Mouse (Mus musculus) hindbrain, embryonic 13.5 days (tissue): ENCODE results near the gene Plppr1. TPM values are rescaled to one million over a fixed set of nuclear protein-coding genes. Genes with fewer than 3 reads are reported as not detected.
"Not testable (repeated sequence)": the region's sequence is repeated elsewhere in the genome, so short reads cannot be mapped to it uniquely, and the experiment has no call there.

Experiments
- ATAC-seq: fragments of 200-750 bp; cut with Nextera tagmentation; 2 replicates; pipeline ENCODE4 v1.8.0; 2017; ENCODE audit warnings: moderate TSS enrichment; ENCODE audit not compliant: low FRiP score
- H3K27ac ChIP-seq: fragments of 300-500 bp; sonication (generic); 2 replicates; pipeline ENCODE4 v1.5.1; 2015; ENCODE audit warnings: inconsistent platforms, mild to moderate bottlenecking, moderate library complexity
- H3K27me3 ChIP-seq: fragments of 300-500 bp; sonication (generic); 2 replicates; pipeline ENCODE4 v1.6.1; 2015; ENCODE audit warnings: mild to moderate bottlenecking, inconsistent platforms
- H3K36me3 ChIP-seq: fragments of 300-500 bp; sonication (generic); 2 replicates; pipeline ENCODE4 v1.6.1; 2015; ENCODE audit warnings: mild to moderate bottlenecking, inconsistent platforms
- H3K4me1 ChIP-seq: fragments of 300-500 bp; sonication (generic); replicated peaks from 2 replicates; pipeline ENCODE4 v1.6.1; 2015; ENCODE audit warnings: inconsistent platforms
- H3K4me2 ChIP-seq: fragments of 300-500 bp; sonication (generic); 2 replicates; pipeline ENCODE4 v1.6.1; 2015; ENCODE audit warnings: inconsistent platforms, mild to moderate bottlenecking, moderate library complexity
- H3K4me3 ChIP-seq: fragments of 300-500 bp; sonication (generic); 2 replicates; pipeline ENCODE4 v1.5.1; 2015; ENCODE audit warnings: mild to moderate bottlenecking, inconsistent platforms
- H3K9ac ChIP-seq: fragments of 300-500 bp; sonication (generic); 2 replicates; pipeline ENCODE4 v1.6.1; 2015; ENCODE audit warnings: mild to moderate bottlenecking, inconsistent platforms
- H3K9me3 ChIP-seq: fragments of 300-500 bp; sonication (generic); 2 replicates; pipeline ENCODE4 v1.6.1; 2016; ENCODE audit warnings: inconsistent platforms
- WGBS: fragments of 180-500 bp; shearing (Covaris S2); methylation state at CpG from one replicate; pipeline ENCODE4 v1.1.7; 2015; 5-methylcytosine and 5-hydroxymethylcytosine counted together
- polyA plus RNA-seq: library from polyadenylated mRNA; unstranded; fragments of >200 nt; fragmentation: Nextera tagmentation; extraction: Ambion mirVana; gene quantifications from 2 replicates; pipeline ENCODE4 v1.2.1, GENCODE M21; 2015

Plppr1 gene
- polyA plus RNA-seq, 1 experiment from 2014 or later = 55.1 TPM

DNA sequence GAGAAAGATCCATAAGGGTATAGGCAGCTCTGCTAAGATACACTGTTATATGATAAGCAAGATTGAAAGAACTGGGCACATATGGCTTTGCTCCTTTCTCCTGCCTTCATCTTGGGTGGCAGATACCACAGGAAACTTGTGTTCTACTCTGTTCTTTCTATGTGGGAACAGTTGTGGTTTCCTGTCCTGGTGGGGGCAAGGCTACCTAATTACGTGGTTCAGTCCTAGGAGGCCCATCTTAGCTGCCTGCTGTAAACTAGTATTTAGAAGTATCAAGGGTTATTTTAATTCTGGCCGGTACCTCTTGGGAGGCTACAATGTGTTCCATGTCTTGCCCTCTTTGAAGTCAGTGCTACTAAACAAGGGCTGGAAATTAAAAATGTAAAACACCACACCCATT, 186.2 kb downstream of the Plppr1 start:
- H3K9ac ChIP-seq = no peak overlapping the region
- no peak overlapping the region for H3K4me2 ChIP-seq
- WGBS = 85% methylated on average over 2 of the region's 2 CpGs
- no peaks in the 10 kb centered on the region for H3K36me3 ChIP-seq
- H3K9me3 ChIP-seq = no peaks in the 10 kb centered on the region
- no peaks in the 10 kb centered on the region for H3K27me3 ChIP-seq
- H3K4me3 ChIP-seq = no peak overlapping the region
- H3K4me1 ChIP-seq = peaks cover 11% of the 10 kb centered on the region; the same call in 1 of the 2 replicates
- no peak overlapping the region for H3K27ac ChIP-seq
- ATAC-seq = no peak

DNA sequence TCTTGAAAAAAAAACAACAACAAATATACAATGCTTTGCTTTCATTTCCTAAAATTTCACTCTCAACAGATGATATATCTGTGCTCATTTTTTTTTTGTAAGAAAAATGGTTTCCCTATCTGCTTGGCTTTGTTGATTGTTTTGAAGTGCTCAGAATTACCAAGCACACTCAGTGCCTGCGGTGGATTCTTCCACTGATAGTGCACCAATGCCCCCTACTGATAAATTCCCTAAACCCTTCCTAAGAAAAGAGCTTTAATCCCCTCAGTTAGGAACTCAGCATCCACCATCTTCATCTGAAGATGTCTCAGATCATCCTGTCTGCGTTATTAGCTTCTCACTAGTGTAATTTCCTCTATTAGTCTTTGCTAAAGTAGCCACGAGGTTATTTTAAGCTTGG, 192.2 kb downstream of the Plppr1 start:
- H3K9me3 ChIP-seq = no peaks in the 10 kb centered on the region
- no peaks in the 10 kb centered on the region for H3K27me3 ChIP-seq
- H3K27ac ChIP-seq = peak overlapping the region; percentile 60; the same call in 1 of the 2 replicates
- H3K4me2 ChIP-seq = no peak overlapping the region
- H3K36me3 ChIP-seq = no peaks in the 10 kb centered on the region
- no peak for ATAC-seq
- 21% methylated on average over 3 of the region's 3 CpGs for WGBS
- no peak overlapping the region for H3K9ac ChIP-seq
- H3K4me1 ChIP-seq = peaks cover 16% of the 10 kb centered on the region
- H3K4me3 ChIP-seq = no peak overlapping the region

DNA sequence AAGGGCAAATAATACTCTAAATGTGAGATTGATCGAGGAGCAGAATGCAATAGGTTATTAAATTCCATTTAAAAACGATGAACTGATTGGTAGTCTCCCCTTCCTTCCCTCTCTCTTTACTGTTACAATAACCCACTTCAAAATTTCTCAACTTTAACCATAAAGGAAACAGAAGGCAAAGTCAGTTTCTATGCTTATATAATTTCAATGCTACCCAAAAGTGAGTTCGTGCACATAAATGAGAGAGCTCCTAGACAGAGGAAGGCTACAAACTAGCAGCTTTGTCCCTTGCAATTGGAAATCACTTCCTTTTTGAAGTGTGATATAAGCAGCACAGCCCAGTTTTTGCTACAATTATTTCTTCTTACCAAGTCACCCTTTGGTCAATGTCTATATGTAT, 193.1 kb downstream of the Plppr1 start:
- WGBS = 85% methylated on average over 3 of the region's 3 CpGs
- Histone ChIP-seq H3K4me2 (no peak overlapping the region), H3K27me3 (no peaks in the 10 kb centered on the region), H3K9ac (no peak overlapping the region), H3K27ac (no peak overlapping the region), H3K4me1 (peaks cover 16% of the 10 kb centered on the region), H3K4me3 (no peak overlapping the region), H3K9me3 (no peaks in the 10 kb centered on the region), H3K36me3 (no peaks in the 10 kb centered on the region)
- ATAC-seq = no peak

DNA sequence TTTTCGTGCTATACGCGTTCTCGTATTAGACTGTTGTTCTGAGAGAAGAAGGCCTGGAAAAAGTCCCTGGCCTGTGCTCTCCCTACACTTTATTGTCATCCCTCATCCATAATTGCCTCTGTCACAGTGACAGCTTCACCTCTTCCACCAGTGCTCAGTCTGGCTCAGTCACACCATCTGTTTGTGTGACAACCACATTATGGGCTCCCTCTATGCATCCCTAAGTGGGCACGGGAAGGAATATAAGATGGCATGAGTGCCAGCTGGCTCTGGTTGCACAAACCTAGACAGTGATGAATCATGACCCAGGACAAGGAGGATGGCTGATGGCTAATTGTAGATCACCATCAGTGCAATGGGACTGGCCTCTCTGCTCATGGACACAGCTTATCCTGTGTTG, 219.4 kb downstream of the Plppr1 start:
- no peaks in the 10 kb centered on the region for H3K36me3 ChIP-seq
- H3K9ac ChIP-seq = no peak overlapping the region
- 0 out of 2 replicates have a peak overlapping the region, but pooled peaks have one; percentile 48 for H3K27ac ChIP-seq
- WGBS = 63% methylated on average over 5 of the region's 5 CpGs
- H3K27me3 ChIP-seq = no peaks in the 10 kb centered on the region
- no peak overlapping the region for H3K4me2 ChIP-seq
- no peaks in the 10 kb centered on the region for H3K9me3 ChIP-seq
- ATAC-seq = peak; percentile 88
- peaks cover 4% of the 10 kb centered on the region for H3K4me1 ChIP-seq
- H3K4me3 ChIP-seq = no peak overlapping the region

DNA sequence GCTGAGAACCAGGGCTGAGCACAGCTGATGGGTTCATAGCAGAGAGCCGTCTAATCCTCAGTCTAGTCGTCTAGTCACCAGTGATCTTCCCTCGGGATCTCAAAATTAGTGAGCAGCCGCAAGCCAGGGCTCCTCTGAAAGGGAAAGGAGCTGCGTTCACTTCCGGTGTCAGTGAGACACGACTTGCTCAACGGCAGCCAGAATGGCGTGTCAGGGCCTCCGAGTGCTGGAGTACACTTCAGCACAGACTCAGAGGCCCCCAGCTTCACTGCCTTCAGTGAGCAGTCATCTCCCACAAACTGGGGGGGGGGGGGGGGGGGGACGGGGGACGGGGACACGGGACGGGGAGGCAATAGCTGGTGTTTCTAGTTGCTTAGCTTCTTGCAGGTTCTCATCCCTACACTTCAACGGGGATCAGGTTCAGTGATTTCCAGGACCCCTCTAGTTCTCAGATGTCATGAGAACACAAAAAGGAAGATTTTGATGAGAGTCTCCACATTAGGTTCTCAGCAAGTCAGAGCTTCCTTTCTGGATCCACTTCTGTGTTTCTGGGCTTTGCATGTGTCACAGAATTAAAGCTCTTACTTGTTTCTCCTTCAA, 225.7 kb downstream of the Plppr1 start:
- Histone ChIP-seq H3K9ac (no peak overlapping the region), H3K9me3 (no peaks in the 10 kb centered on the region), H3K4me1 (peaks cover 18% of the 10 kb centered on the region), H3K4me3 (no peak overlapping the region), H3K27ac (peak overlapping the region; percentile 81), H3K4me2 (no peak overlapping the region), H3K36me3 (no peaks in the 10 kb centered on the region), H3K27me3 (no peaks in the 10 kb centered on the region)
- WGBS = 80% methylated on average over 15 of the region's 15 CpGs
- no peak for ATAC-seq

DNA sequence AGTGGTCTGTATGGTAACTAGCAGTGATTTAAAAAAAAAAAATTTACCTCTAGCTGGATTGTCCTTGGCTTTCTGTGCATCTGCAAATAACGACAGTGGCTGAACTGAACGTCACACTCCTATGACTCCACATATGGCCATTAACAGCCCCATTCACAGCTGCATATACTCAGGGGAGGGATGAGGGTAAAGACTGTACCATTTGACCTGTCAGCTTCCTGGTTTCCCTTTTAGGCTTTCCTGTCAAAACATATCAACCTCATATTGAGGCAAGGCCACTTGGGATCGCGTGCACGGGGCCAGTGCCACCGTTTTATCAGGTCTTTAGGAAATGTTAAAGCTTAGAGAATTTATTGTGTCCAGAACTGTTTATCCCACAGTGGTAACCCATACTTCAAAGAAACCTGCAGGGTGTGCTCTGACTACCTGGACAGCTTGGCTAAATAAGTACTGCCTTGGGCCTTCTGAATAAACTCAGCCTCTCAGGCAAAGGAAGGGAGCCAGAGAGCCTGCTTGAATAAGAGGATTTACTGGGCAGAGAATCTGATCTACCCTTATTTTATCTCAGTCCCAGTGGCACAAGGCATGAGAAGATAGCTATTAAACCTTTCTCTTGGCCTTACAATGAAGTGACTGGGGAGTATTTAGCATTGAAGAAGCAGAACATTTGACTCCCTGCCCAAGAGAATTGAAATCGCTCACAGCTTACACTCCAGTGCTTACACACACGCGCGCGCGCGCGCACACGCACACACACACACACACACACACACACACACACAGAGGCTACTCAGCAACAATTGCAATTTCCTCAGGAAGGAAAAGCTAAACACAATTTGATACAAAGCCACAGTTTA, 226.5 kb downstream of the Plppr1 start:
- H3K4me1 ChIP-seq = peaks cover 18% of the 10 kb centered on the region
- peak overlapping the region; percentile 81 for H3K27ac ChIP-seq
- H3K9me3 ChIP-seq = no peaks in the 10 kb centered on the region
- no peaks in the 10 kb centered on the region for H3K36me3 ChIP-seq
- WGBS = 58% methylated on average over 15 of the region's 15 CpGs
- H3K4me3 ChIP-seq = no peak overlapping the region
- no peaks in the 10 kb centered on the region for H3K27me3 ChIP-seq
- H3K4me2 ChIP-seq = peak overlapping the region; percentile 17; the same call in 1 of the 2 replicates
- no peak overlapping the region for H3K9ac ChIP-seq
- peak; percentile 83 for ATAC-seq

DNA sequence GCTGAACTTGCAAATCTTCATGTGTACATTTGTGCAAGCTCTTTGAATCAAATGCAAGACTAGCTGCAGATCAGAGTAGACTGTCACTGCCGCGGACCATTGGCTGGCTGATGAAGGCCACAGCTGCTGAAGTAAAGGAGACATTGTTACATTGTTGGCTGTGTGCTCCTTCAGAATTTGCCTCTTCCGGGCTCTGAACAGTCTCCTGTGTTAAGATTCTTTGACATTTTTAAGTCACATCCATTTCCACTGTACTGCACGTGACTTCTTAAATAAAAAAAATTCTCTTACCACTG, 227.1 kb downstream of the Plppr1 start:
- Histone ChIP-seq H3K27me3 (no peaks in the 10 kb centered on the region), H3K27ac (peak overlapping the region; percentile 81), H3K4me2 (peak overlapping the region; percentile 17; the same call in 1 of the 2 replicates), H3K4me1 (peaks cover 18% of the 10 kb centered on the region), H3K9ac (no peak overlapping the region), H3K36me3 (no peaks in the 10 kb centered on the region), H3K9me3 (no peaks in the 10 kb centered on the region), H3K4me3 (no peak overlapping the region)
- 59% methylated on average over 4 of the region's 4 CpGs for WGBS
- peak; percentile 66 for ATAC-seq

DNA sequence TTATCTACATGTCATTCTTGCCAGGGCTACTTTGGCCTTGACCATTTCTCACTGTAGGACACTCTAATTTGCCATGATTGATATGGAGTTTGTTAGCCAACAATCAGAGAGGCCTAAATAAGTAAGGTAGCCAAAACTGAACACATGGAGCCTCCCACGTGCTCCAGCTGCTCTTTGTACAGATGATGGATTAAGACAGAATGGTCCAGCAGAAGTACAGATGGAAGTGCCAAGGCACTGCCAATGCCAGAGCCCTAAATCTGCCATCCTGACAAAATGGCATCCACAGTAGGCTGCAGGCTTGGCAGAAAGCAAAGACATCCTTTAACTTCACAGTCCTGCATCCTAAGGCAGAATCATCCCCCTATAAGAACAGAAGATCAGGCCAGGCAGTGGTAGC, 237.4 kb downstream of the Plppr1 start:
- H3K4me3 ChIP-seq = no peak overlapping the region
- no peaks in the 10 kb centered on the region for H3K27me3 ChIP-seq
- ATAC-seq = peak; percentile 32; the same call in 1 of the 2 replicates
- no peaks in the 10 kb centered on the region for H3K4me1 ChIP-seq
- H3K4me2 ChIP-seq = no peak overlapping the region
- no peak overlapping the region for H3K27ac ChIP-seq
- H3K36me3 ChIP-seq = no peaks in the 10 kb centered on the region
- WGBS = 65% methylated on average over 1 of the region's 1 CpGs
- H3K9me3 ChIP-seq = no peaks in the 10 kb centered on the region
- H3K9ac ChIP-seq = no peak overlapping the region

DNA sequence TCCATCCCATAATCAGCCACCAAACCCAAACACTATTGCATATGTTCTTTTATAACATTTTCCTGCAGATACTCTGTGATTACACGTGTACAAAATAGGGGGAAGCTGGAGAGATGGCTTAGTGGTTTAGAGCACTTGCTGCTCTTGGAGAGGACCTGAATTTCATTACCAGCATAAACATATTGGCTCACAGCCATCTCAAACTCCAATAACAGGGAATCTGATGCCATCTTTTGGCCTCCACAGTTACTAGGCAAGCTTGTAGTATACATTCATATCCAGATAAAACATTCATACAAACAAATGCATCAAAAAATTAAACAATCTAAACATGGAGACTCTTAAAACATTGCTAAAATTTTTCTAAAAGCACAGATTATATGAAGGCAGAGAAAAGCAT, 240.5 kb downstream of the Plppr1 start:
- WGBS = 56% methylated on average over 1 of the region's 1 CpGs
- no peak for ATAC-seq

DNA sequence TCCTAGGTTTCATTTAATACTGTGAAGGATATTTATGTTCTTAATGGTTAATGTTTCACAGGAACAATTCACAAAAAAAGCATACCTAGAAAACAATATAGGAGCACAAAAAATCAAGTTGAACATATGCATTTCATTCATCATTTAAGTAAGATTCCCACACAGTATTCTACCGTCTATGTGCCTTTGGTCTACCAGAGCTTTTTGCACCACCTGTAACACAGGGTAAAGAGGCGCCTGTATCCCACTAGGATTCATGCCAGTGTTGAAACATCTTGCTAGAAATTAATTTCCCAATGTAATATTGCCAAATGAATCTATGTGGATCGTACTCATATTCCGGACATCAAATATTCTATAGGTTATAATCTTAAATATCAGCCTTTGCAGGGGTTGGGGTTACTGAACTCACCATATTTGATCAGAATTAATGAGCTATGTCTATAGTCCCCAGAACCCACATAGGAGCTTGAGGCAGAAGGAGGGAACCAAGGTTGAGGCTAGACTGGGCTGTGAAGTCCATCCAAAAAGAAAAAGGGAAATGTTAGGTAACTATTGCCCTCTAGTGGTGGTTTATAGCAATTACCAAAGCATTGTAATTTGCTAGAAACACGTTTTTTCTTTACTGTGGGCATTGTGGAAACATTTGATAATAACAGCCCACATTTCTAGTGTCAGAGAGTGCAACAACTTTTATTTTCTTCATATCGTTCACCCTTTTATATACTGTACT, 263.0 kb downstream of the Plppr1 start:
- Histone ChIP-seq H3K4me1 (no peaks in the 10 kb centered on the region), H3K27me3 (no peaks in the 10 kb centered on the region), H3K4me3 (no peak overlapping the region), H3K27ac (no peak overlapping the region), H3K4me2 (no peak overlapping the region), H3K36me3 (no peaks in the 10 kb centered on the region), H3K9ac (no peak overlapping the region), H3K9me3 (no peaks in the 10 kb centered on the region)
- 56% methylated on average over 6 of the region's 6 CpGs for WGBS
- ATAC-seq = peak; percentile 79

More for the DNA sequence above, 240.5 kb downstream of the Plppr1 start:
- no peak overlapping the region for H3K4me2 ChIP-seq
- H3K27ac ChIP-seq = no peak overlapping the region
- H3K27me3 ChIP-seq = no peaks in the 10 kb centered on the region
- no peaks in the 10 kb centered on the region for H3K9me3 ChIP-seq
- H3K36me3 ChIP-seq = no peaks in the 10 kb centered on the region
- H3K4me3 ChIP-seq = no peak overlapping the region
- H3K4me1 ChIP-seq = no peaks in the 10 kb centered on the region
- no peak overlapping the region for H3K9ac ChIP-seq

DNA sequence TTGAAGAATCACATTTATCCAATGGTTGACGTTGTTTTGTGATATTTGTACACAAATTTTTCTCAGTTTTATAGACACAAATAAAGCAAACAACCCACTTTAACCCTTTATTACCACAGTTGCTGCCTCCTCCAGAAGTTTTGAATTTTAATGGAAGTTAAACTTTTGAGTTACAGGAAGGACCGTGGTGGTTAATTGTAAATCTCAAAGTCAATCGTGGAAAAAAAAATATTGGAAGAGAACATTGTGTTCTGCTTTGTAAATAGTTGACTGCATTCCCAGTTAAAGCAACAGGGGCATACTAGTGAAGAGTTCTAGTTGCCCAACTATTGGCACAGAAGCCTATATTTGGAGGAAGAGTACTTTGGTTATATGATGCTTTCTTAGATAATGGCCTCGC, 278.9 kb downstream of the Plppr1 start:
- 91% methylated on average over 3 of the region's 4 CpGs for WGBS
- ATAC-seq, H3K36me3 ChIP-seq, H3K4me3 ChIP-seq, H3K4me2 ChIP-seq, H3K27ac ChIP-seq, H3K9me3 ChIP-seq, H3K27me3 ChIP-seq, H3K9ac ChIP-seq, H3K4me1 ChIP-seq: not testable (repeated sequence)

DNA sequence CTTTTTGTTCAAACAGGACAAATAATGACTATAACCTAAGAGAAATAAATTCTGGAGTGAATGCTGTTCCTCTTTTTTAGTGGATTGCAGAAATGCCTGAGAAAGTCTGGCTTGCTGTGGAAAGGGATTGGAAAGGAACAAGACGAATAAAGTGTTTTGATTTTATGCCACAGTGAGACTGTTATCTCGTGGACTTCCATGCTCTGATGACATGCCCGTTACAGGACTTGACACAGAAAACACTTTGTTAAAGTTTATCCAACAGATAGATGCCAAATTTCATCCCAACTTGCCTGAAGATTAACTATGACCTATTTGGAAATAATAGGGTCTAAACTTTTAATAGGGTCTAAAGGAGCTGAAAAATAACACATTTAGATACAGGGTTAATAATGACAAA, 281.0 kb downstream of the Plppr1 start:
- H3K4me2 ChIP-seq, H3K9ac ChIP-seq, H3K27ac ChIP-seq, H3K36me3 ChIP-seq, H3K4me3 ChIP-seq, H3K4me1 ChIP-seq, H3K9me3 ChIP-seq, ATAC-seq, H3K27me3 ChIP-seq: not testable (repeated sequence)
- WGBS = 82% methylated on average over 3 of the region's 3 CpGs
